Mouse (Mus musculus) cortical plate, adult 2 months (tissue): Measurements from ENCODE around the gene Plscr5. TPM values are rescaled to one million over a fixed set of nuclear protein-coding genes. Genes with fewer than 3 reads are reported as not detected.

ENCODE experiments used
- H3K27ac ChIP-seq: fragments of 200-500 bp; 2 replicates; pipeline ENCODE4 v1.5.1; 2012; ENCODE audit warnings: low read length, control low read depth, inconsistent platforms; ENCODE audit not compliant: insufficient read depth
- H3K4me1 ChIP-seq: fragments of 200-500 bp; 2 replicates; pipeline ENCODE4 v1.6.1; 2011; ENCODE audit warnings: low read length; ENCODE audit not compliant: control insufficient read depth, insufficient read depth
- H3K4me3 ChIP-seq: fragments of 200-500 bp; 2 replicates; pipeline ENCODE4 v1.5.1; 2011; ENCODE audit warnings: mild to moderate bottlenecking, low read length, control low read depth; ENCODE audit not compliant: insufficient read depth
- CTCF ChIP-seq: fragments of 200-500 bp; IDR thresholded peaks from 2 replicates; pipeline ENCODE4 v1.5.1; 2011; ENCODE audit warnings: mild to moderate bottlenecking, control low read depth, low read length; ENCODE audit not compliant: insufficient read depth; ENCODE audit errors: extremely low read depth
- POLR2A ChIP-seq: fragments of 200-500 bp; IDR thresholded peaks from 2 replicates; pipeline ENCODE4 v1.6.1; 2011; ENCODE audit warnings: mild to moderate bottlenecking, low read length, control low read depth; ENCODE audit not compliant: insufficient read depth; ENCODE audit errors: extremely low read depth
- polyA plus RNA-seq: library from polyadenylated mRNA; depleted of rRNA; stranded (reverse); fragments of >200 nt; gene quantifications from 2 replicates; pipeline ENCODE4 v1.2.3, GENCODE M21; 2012

Gene Plscr5
- polyA plus RNA-seq, 1 experiment = not detected

DNA sequence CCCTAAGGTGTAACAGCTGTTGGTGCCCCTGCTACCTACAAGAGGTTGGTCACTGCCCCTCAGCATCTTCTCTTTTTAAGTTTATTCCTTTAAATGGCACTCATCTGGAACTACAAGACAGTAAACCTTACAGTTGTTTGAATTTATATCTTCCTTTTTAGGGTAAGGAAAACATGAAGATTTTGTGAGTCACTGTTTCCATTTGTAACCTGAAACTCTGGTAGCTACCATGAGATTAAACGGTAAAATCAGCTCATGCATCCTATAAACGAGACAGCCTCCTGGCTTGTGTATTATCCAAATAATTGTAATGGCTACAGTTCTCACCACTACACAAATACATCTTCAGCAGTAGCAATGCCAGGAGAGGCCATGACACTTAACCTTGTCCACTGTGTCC lies 11.7 kb downstream of the Plscr5 start:
- TF ChIP-seq CTCF = no peak
- no peak for TF ChIP-seq POLR2A
- Histone ChIP-seq H3K4me1 (no peaks in the 10 kb centered on the region), H3K27ac (no peak overlapping the region), H3K4me3 (no peak overlapping the region)

- no peak; the same call in 1 of the 2 replicates for TF ChIP-seq CTCF
- TF ChIP-seq POLR2A = no peak
- no peak overlapping the region for H3K27ac ChIP-seq
- no peak overlapping the region for H3K4me3 ChIP-seq
- no peaks in the 10 kb centered on the region for H3K4me1 ChIP-seq
Observed at GRCm38 (mm10) chr9:92207307-92207706, 14.6 kb downstream of the Plscr5 start.

- no peak overlapping the region for H3K27ac ChIP-seq
- TF ChIP-seq POLR2A (no peak), CTCF (no peak)
- no peak overlapping the region for H3K4me3 ChIP-seq
- no peaks in the 10 kb centered on the region for H3K4me1 ChIP-seq
Observed at GRCm38 (mm10) chr9:92207757-92208156, 15.0 kb downstream of the Plscr5 start.

GRCm38 (mm10) chr9:92209850-92210249 lies 17.1 kb downstream of the Plscr5 start:
- no peak for TF ChIP-seq CTCF
- no peak for TF ChIP-seq POLR2A
- H3K27ac ChIP-seq = no peak overlapping the region
- H3K4me3 ChIP-seq = no peak overlapping the region
- no peaks in the 10 kb centered on the region for H3K4me1 ChIP-seq

DNA sequence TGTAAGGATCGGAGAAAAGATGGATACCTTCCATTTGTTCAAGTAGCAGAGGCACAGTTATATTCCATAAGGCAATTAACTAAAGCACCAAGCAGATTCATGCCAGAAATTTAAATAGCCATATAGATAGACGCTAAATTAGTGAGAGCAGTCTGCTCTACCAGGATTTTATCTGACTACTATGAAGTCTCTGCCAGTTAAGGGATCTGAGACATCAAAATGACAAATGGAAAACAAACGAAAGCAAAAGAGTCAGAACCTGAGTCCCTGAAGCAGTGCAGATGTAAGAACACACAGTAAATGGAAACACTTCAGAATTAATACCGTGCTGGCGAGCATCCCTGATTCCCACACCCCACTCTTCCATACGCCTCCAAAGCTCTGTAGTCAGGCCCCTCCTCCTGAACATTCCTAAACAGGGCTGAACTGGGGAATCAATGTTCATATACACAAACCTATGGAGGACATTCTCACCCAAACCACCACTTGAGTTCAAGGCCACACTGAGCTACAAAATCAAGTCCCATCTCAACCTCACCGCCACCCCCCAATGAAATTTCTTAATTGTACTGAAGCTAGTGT lies 17.7 kb downstream of the Plscr5 start:
- TF ChIP-seq CTCF (no peak), POLR2A (no peak)
- H3K4me1 ChIP-seq = no peaks in the 10 kb centered on the region
- 0 out of 2 replicates have a peak overlapping the region, but pooled peaks have one; percentile 46 for H3K27ac ChIP-seq
- H3K4me3 ChIP-seq = no peak overlapping the region

DNA sequence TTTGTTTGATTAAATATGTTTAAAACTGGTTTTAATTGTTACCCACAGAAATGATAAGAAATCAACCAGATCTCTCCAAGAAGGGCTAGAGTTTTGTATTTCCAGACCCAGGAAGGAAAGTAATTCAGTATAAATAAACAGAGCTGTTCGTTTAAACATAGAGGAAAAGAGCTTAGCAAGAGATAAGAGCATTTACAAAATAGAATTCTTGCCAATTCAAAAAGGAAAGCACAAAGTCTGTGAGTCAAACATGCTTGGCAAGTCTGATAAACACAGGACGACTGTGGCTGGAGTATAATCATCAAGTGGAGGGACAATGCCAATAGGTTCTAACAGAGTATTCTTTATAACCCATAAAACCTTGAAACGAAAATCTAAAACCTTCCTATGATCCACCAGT lies 18.3 kb downstream of the Plscr5 start:
- H3K4me3 ChIP-seq = no peak overlapping the region

DNA sequence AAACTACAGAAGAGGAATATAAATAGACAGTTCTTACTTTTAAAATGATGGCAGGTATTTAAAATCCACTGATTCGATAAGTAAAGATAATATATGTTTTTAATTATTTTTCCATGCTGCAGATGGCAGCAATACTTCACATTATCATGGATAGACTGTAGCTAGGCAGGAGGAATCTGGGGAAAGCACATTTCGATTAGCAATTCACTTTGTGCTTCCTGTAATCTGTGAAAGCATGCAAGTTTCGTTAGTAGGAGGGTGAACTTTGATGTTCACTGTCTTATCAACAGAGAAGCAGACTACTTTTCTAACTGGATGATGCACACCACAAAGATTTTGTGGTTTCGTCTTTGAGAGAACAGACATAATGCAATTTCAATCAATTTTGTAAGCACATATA lies 24.7 kb downstream of the Plscr5 start:
- no peaks in the 10 kb centered on the region for H3K4me1 ChIP-seq
- H3K27ac ChIP-seq = no peak overlapping the region
- H3K4me3 ChIP-seq = no peak overlapping the region
- no peak for TF ChIP-seq CTCF
- no peak for TF ChIP-seq POLR2A

More for the DNA sequence above, 18.3 kb downstream of the Plscr5 start:
- TF ChIP-seq CTCF (no peak), POLR2A (no peak)
- Histone ChIP-seq H3K4me1 (no peaks in the 10 kb centered on the region), H3K27ac (no peak overlapping the region)

GRCm38 (mm10) chr9:92217896-92218295 lies 25.2 kb downstream of the Plscr5 start:
- H3K27ac ChIP-seq = no peak overlapping the region

GRCm38 (mm10) chr9:92220151-92220550 lies 27.4 kb downstream of the Plscr5 start:
- H3K4me3 ChIP-seq = no peak overlapping the region
- H3K27ac ChIP-seq = no peak overlapping the region
- TF ChIP-seq POLR2A (no peak), CTCF (no peak)
- no peaks in the 10 kb centered on the region for H3K4me1 ChIP-seq

More at GRCm38 (mm10) chr9:92217896-92218295, 25.2 kb downstream of the Plscr5 start:
- Histone ChIP-seq H3K4me1 (no peaks in the 10 kb centered on the region), H3K4me3 (no peak overlapping the region)
- TF ChIP-seq CTCF (no peak), POLR2A (no peak)

DNA sequence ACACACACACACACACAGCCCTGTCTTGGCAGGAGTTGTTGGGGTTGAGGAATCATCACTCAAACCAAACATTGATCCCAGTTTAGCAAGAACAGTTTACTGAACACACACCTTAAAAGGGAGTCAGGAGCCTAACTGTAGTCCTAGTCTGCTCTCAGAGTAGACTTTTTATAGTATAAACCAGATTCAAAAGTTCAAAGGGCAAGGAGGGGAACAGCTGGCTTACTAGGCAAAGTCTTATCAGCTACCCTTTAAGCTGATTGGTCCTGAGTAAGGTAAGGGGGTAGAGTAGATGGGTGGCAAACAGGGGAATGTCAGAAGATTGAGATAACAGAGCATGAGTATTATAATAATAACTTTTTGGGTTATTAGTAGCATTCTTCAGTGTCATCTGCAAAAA lies 28.7 kb downstream of the Plscr5 start:
- no peaks in the 10 kb centered on the region for H3K4me1 ChIP-seq
- no peak overlapping the region for H3K4me3 ChIP-seq
- TF ChIP-seq POLR2A (no peak), CTCF (no peak)
- no peak overlapping the region for H3K27ac ChIP-seq
